Mouse (Mus musculus) G1E-ER4 (cell line): ENCODE measurements around the gene Ubr1. TPM values are rescaled to one million over a fixed set of nuclear protein-coding genes. Genes with fewer than 3 reads are reported as not detected.

Experiments
- GATA1 ChIP-seq: IDR thresholded peaks from one replicate; pipeline ENCODE4 v1.8.0; 2012; ENCODE audit warnings: low read length, inconsistent platforms
- polyA plus RNA-seq: library from polyadenylated mRNA; stranded (reverse); fragments of >175 nt; gene quantifications from 2 replicates; pipeline ENCODE4 v1.2.3, GENCODE M21; 2012

Gene Ubr1
- polyA plus RNA-seq, 1 experiment = 27.1 TPM

- no peak for TF ChIP-seq GATA1
These were observed 61.0 kb downstream of the Ubr1 start for GRCm38 (mm10) chr2:120909556-120909955.

- TF ChIP-seq GATA1 = no peak
These were observed 74.2 kb downstream of the Ubr1 start for GRCm38 (mm10) chr2:120896361-120896760.

GRCm38 (mm10) chr2:120887601-120888000 lies 82.9 kb downstream of the Ubr1 start:
- TF ChIP-seq GATA1 = no peak

GRCm38 (mm10) chr2:120873192-120873591 lies 97.3 kb downstream of the Ubr1 start:
- no peak for TF ChIP-seq GATA1

- no peak for TF ChIP-seq GATA1
These were observed 98.8 kb downstream of the Ubr1 start for GRCm38 (mm10) chr2:120871447-120872336.

GRCm38 (mm10) chr2:120867336-120867735 lies 103.2 kb downstream of the Ubr1 start:
- no peak for TF ChIP-seq GATA1

- TF ChIP-seq GATA1 = no peak
These were observed 104.0 kb downstream of the Ubr1 start for GRCm38 (mm10) chr2:120866561-120866960.

- TF ChIP-seq GATA1 = no peak
These were observed 107.1 kb downstream of the Ubr1 start for GRCm38 (mm10) chr2:120863389-120863788.

GRCm38 (mm10) chr2:120860699-120861098 lies 109.8 kb downstream of the Ubr1 start:
- no peak for TF ChIP-seq GATA1

GRCm38 (mm10) chr2:120858131-120858530 lies 112.4 kb downstream of the Ubr1 start:
- TF ChIP-seq GATA1 = no peak

GRCm38 (mm10) chr2:120853151-120853550 lies 117.4 kb downstream of the Ubr1 start:
- no peak for TF ChIP-seq GATA1

GRCm38 (mm10) chr2:120852626-120853025 lies 117.9 kb downstream of the Ubr1 start:
- TF ChIP-seq GATA1 = no peak

- no peak for TF ChIP-seq GATA1
These were observed 120.0 kb downstream of the Ubr1 start, which contains the start of gene Ttbk2 for GRCm38 (mm10) chr2:120850424-120851082. Gene Ttbk2 (minus strand): TSS chr2:120850604.

- no peak for TF ChIP-seq GATA1
These were observed 120.8 kb downstream of the Ubr1 start, which contains the start of gene Cdan1 for GRCm38 (mm10) chr2:120849449-120850423. Gene Cdan1 (minus strand): TSS chr2:120850128.

GRCm38 (mm10) chr2:120845280-120845679 lies 125.2 kb downstream of the Ubr1 start:
- no peak for TF ChIP-seq GATA1

GRCm38 (mm10) chr2:120843990-120844389 lies 126.5 kb downstream of the Ubr1 start:
- TF ChIP-seq GATA1 = no peak
